Mouse (Mus musculus): ENCODE measurements around the gene Tjap1. TPM values are rescaled to one million over a fixed set of nuclear protein-coding genes. Genes with fewer than 3 reads are reported as not detected.

Gene Tjap1
- polyA plus RNA-seq (2017; shearing (Covaris generic)) = 29.7 TPM

GRCm38 (mm10) chr17:46282483-46283123 is at the start of gene Tjap1:
Gene Tjap1 (minus strand): TSS chr17:46283026.

GRCm38 (mm10) chr17:46327906-46328534 is 45.2 kb upstream of the Tjap1 start, which contains the start of gene Abcc10:
Gene Abcc10 (minus strand): TSS chr17:46328352.

GRCm38 (mm10) chr17:46297364-46298219 is 14.8 kb upstream of the Tjap1 start, which contains the start of gene Dlk2:
Gene Dlk2 (plus strand): TSS chr17:46297421.

GRCm38 (mm10) chr17:46253452-46254084 is 29.3 kb downstream of the Tjap1 start, which contains the start of gene Lrrc73:
Gene Lrrc73 (plus strand): TSS chr17:46253531.

GRCm38 (mm10) chr17:46247512-46248188 is 35.2 kb downstream of the Tjap1 start, which contains the start of the genes Polr1c and Yipf3:
Gene Polr1c (minus strand): TSS chr17:46248054.
Gene Yipf3 (plus strand): TSS chr17:46248080.

Other genes starting within 250 kb of the Tjap1 start
- 93.8 TPM for gene Mrps18a, start 172.0 kb downstream of the Tjap1 start, polyA plus RNA-seq (2017; shearing (Covaris generic))
- gene Rsph9, start 138.8 kb downstream of the Tjap1 start, polyA plus RNA-seq (2017; shearing (Covaris generic)) = 1.3 TPM
- gene Mad2l1bp, start 129.5 kb downstream of the Tjap1 start, polyA plus RNA-seq (2017; shearing (Covaris generic)) = 46.1 TPM
- gene Gtpbp2, start 122.0 kb downstream of the Tjap1 start, polyA plus RNA-seq (2017; shearing (Covaris generic)) = 81.2 TPM
- gene Polh, start 80.4 kb downstream of the Tjap1 start, polyA plus RNA-seq (2017; shearing (Covaris generic)) = 5.2 TPM
- gene Xpo5, start 80.2 kb downstream of the Tjap1 start, polyA plus RNA-seq (2017; shearing (Covaris generic)) = 36.5 TPM
- 54.0 TPM for gene Polr1c, start 35.0 kb downstream of the Tjap1 start, polyA plus RNA-seq (2017; shearing (Covaris generic))
- 179 TPM for gene Yipf3, start 34.9 kb downstream of the Tjap1 start, polyA plus RNA-seq (2017; shearing (Covaris generic))
- gene Lrrc73, start 29.5 kb downstream of the Tjap1 start, polyA plus RNA-seq (2017; shearing (Covaris generic)) = not detected
- not detected for gene Dlk2, start 14.4 kb upstream of the Tjap1 start, polyA plus RNA-seq (2017; shearing (Covaris generic))
- gene Abcc10, start 45.3 kb upstream of the Tjap1 start, polyA plus RNA-seq (2017; shearing (Covaris generic)) = 7.8 TPM
- gene Zfp318, start 100.7 kb upstream of the Tjap1 start, polyA plus RNA-seq (2017; shearing (Covaris generic)) = 10.8 TPM
- gene Crip3, start 145.9 kb upstream of the Tjap1 start, polyA plus RNA-seq (2017; shearing (Covaris generic)) = not detected
- gene Slc22a7, start 155.4 kb upstream of the Tjap1 start, polyA plus RNA-seq (2017; shearing (Covaris generic)) = not detected
- gene Ttbk1, start 204.6 kb upstream of the Tjap1 start, polyA plus RNA-seq (2017; shearing (Covaris generic)) = 0.14 TPM
- gene Dnph1, start 213.7 kb upstream of the Tjap1 start, polyA plus RNA-seq (2017; shearing (Covaris generic)) = 5.4 TPM

Measured in CD4-positive, CD25-positive, alpha-beta regulatory T cell (primary cell).